Mouse (Mus musculus): Measurements from ENCODE around the gene Panx3.

Panx3 gene

DNA sequence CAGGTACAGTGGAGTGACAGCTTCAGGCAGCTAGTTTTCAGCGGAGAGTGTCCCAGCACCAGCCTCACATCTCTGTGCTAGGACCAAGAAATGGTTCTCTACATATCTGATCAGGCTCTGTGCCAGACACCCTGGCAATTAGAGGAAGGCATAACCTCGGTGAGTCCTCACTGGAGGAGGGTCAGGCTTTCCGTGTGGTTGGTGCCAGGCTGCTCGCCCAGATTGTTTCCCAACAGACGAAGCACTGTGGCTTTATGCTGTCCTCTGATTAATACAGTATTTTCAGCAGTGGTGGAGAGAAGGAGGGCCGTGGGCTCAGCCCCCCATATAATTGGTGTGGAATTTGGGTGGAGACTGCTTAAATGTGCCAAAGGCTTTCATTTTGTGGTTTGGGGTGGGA, at the start of gene Panx3:
TSS of gene Panx3 (minus strand) at position 121 of the 400 bp plus-strand sequence.
- DNase-seq: no peak

DNA sequence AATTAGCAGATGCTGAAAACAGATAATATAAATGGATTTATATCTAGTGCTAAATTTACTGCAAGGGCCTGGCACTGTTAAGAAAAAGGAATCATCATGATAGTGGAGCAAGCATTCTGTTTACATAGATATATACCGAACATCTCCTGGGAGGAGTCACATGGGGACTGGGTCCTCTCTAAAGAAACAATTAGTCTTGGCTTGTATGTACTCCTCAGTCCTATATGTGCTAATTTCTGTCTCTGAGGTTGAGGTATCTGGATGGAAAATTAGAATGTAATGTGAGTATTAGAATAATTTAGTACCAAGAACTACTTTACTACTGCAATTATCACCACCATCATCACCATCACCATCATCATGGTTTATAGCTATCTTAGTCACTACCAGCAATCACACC, 47.1 kb upstream of the Panx3 start, which contains the start of gene Olfr160:
TSS of gene Olfr160 (minus strand) at position 101 of the 400 bp plus-strand sequence.
- DNase-seq: no peak

DNA sequence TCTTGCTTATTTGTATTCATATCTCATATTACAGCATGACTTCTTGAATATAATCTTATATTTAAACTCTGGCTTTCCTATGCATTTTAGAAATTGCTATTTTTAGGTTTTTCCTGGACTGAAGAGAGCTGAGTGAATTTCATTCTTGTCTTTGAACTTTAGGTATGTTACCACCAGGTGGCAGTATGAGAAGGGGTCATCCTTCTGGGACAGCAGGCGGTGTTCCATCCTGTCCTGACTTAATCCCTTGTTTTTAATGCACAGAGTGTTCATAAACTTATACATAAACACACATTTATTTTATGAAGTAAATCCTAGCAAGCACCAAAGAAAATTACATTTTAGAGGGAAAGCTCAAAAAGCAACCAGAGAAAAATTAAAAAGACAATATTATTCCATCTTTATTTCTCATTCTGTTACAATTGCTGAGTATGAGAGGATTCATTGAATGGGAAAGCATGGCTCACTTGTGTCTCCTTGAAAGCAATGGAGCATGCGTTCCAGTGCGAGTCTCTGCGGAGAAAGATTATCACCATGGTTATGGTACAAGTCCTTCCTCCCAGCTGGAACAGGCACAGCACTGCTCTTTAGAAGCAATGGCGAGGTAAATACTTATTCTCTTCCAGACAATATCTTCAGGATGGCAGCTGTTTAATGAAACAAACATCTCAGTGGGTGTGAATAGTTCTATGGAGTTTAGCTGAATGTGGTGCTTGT, 21.1 kb upstream of the Panx3 start:
- no peak for DNase-seq

DNA sequence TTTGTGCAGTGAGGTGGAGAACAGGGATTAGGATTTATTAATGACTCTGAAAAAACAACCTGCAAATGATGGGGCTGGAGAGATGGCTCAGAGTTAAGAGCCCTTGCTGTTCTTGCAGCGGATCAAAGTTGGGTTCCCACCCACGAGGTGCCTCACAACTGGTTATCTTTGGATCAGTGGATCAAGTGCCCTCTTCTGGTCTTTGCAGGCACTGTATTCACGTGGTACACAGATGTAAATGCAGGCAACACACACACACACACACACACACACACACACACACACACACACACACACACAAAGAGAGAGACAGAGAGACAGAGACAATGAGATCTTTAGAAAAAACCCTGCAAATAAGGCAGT, 18.9 kb upstream of the Panx3 start:
- DNase-seq: no peak

DNA sequence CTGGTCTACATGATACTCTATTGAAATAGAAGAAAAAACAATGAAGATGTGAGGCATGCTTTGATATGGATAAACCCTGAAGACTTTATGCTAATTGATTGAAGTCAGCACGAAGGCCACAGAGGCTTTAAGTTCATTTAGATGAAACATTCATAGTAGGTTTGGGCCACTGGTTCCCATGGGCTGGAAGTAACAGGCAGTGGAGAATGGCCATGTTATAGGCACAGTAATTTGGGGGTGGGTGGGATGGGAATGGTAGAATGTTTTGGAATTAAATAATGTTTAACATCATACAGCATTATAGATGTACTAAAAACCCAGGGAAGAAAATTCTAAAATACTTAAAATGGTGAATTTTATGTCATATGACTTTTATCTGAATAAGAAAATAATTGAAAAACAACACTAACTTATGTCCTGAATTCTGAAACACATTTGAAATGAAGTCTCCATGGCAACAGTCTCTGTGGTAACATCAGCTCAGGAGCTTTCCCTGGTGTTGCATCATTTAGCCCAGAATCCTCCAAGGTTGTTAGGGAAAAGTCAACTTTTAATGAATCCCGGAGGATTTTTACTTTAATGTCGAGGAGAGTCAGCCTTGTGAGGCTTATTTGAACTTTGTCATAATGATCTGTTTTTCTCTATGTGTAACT, 18.4 kb upstream of the Panx3 start:
- DNase-seq: no peak

DNA sequence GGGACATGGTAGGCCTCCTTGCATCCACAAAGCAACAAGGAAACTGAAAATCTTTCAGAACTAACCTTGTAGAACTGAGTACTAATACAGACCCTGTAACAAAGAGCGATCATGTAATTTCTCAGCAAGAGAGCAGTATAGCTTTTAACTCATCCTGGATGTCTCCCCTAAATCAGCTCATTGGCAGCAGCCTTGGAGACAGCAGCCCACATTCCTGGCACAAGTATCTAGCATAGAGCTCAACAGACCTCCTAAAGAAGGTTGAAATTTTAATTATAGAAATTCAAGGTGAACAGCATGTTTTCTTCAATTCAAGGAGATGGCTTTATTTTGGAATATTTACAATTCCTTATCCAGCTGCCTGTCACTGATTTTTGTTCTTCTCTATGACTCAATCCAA, 12.1 kb upstream of the Panx3 start:
- DNase-seq: no peak

DNA sequence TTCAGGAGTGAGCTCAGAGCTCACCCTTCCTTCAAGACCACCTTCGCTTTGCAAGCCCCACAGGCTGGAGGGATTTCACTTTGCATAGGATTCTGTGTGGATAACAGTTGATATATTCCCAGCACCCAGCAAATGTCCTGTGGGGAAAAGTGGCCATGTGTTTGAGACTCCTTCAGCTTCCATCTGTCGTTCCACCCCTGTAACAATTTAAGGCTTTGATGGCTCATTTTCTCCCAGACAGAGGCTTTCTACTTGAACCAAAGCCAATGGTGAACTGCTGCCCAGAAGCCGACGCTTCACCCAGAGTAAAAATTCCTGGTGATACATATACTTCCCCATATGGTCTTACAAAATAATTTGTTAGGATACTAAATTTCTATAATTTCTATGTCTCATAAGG, 6.3 kb upstream of the Panx3 start:
- no peak for DNase-seq

DNA sequence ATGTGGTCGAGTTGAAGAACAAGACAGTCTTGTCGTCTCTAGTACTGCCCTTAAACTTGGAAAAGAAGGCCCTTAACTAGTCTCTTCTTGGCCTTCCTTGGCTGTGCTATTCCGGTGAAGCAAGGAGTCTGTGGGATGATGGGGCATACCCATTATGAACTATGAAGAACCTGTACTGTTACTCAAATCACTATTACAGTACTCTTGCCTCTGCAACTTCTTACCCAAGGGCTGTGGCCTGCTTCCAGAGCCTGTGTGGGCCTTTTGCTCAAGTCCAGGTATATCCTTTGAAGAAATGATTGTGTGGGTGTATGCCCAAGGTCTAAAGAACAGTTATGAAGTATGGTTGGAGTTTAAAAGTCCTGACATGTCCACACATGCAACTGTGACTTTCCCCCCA, 1.2 kb upstream of the Panx3 start:
- DNase-seq: no peak

DNA sequence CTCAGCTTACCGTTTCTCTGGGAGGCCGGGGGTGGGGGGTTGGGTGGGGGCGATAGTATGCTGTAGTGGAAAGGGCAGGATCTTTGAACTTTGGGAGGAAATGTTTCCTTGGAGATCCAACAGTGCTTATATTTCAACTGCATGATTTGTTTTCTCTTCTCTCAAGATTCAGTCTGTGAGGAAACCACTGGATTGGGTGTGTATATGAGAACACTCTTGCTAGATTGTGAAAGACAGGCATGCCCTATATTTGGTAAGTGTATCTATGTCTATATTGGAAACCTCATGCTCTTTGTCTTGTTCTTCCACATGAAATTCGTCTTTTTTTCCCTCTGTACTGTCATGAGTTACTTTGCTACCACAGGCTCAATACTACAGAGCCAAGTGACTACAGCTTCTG, 643 bp upstream of the Panx3 start:
- no peak for DNase-seq

DNA sequence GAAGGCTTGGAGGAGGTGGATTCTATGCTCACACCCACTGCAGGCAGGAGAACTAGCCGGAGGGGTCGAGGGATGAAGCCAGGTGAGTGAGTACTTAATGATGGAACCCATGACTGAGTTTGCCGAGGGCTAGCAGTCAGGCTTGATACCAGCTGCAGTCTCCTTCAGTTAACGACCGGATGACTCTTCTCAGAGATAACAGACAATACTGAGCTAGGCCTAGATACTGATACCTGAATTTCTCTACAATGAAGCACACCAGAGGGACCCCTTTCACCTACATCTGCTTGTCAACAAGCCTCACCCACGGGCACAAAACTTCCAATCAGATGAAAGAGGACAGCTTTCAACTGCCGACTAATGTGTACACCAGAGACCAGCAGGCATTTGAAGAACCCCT, 3.0 kb downstream of the Panx3 start:
- no peak for DNase-seq

DNA sequence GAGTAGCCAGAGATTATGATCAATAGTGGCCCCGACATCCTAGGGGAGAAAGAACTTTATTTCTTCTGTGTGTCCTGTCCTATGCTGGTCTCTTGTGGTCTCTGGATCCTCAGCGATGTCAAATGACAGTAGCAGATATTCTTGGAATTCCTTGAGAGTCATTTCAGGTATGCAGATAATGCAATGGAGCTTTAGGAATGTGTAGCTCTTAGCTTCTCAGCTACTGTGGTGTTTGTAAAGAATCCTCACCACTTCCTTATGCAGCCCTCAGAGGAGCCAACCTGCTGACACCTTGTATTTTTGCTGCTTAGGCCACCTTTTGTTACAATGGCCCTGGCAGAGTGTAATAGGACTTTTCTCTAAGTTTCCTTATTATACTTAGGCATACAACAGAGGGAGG, 4.4 kb downstream of the Panx3 start:
- DNase-seq: no peak

DNA sequence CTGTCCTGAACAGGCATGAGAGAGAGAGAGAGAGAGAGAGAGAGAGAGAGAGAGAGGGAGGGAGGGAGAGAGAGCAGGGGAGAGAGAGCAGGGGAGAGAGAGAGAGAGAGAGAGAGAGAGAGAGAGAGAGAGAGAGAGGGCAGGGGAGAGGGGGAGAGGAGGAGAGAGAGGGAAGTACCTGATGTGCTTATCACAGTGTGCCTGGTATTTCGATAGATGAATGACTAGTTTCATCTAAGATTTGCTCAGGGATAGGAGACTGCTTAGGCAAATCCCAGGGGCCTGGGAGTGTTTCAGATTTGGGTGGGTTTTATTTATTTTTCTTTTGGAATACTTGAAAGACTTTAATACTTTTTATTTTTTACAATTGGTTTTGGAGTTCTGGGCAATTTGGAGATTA, 5.8 kb downstream of the Panx3 start:
- no peak for DNase-seq

DNA sequence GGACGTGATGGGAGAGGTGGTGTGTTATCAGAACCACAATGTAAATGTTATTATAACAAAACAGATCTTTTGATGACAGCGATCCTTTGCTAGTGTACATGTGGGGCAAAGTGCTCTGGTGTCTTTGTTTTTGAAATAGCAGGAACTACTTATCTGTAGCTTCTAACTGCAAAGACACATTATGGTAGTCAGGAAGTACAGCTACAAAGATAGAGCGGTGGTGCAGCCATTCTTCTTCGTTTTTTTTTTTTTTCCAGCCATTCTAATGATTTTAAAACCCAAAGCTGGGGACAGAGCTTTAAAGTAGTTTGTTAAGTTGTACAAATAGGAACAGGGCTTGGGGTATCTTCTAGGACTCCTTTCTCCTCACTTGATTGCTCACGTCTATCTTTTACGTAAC, 9.6 kb downstream of the Panx3 start:
- no peak for DNase-seq

DNA sequence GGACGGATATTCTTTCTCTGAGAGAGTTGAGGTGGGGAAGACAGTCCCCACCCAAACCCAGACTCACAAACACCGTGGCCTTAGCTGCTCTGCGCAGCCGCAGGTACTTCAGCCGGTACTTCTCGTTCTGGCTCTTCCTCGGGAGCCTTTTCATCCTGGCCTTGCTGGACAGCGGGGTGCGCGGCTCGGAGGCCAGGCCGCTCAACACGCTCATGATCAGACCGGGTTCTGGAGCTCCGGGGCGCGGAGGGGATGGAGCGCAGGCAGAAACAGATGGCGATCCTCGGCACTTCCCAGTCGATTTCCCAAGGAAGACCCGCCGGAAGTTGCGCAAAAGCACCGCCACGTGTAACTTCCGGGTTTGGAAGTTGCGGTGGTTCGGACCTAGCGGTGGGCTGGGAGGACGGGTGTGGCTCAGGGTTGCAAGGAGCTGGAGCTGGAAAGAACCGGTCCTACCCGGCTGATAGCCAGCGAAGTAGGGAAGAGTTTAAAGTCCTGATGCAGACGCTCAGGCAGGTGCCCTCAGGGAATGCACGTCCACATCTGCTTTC, 12.0 kb downstream of the Panx3 start, which contains the start of gene Tbrg1:
TSS of gene Tbrg1 (minus strand) at position 382 of the 551 bp plus-strand sequence.
- peak; percentile 65 to 66 for DNase-seq

DNA sequence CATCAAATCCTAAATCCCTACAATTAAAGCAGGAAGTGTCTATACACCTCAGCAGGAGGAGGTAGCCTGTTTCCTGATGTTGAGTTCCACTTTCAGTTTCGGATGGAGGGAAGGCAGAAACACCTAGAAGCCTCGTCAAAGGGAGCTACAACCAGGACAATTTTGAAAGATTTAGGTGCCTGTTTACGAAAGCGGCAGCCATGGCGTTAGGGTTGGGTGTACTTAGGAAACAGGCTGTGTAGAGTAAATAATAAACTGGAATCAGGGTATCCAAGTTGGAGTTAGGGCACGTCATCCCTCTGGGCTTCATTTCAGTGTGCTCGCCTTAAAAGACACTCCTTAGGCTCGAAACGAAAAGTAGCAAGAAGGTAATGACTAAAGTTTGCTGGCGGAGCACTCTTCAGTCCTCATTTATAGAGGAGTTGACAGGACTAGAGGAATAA, 12.6 kb downstream of the Panx3 start:
- DNase-seq: peak; percentile 63 to 64

DNA sequence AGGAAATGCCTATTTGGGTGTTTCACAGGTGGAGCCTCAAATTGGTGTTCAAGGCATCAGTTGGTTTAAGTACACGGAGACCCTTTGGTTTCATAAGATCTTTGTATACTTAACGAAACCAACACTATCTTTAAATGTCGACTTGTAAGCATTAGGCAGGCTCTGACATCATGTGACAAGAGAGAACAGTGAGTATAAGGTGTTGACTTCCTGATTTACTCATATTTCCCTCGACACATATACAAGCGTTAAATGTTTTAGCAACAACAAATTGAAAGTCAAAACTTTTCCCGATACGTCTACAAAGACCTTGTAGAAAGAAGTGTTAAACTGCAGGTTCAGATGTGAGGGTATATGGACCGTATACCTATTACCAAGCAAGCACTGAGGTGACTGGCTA, 13.1 kb downstream of the Panx3 start:
- DNase-seq: peak; percentile 27 to 30

DNA sequence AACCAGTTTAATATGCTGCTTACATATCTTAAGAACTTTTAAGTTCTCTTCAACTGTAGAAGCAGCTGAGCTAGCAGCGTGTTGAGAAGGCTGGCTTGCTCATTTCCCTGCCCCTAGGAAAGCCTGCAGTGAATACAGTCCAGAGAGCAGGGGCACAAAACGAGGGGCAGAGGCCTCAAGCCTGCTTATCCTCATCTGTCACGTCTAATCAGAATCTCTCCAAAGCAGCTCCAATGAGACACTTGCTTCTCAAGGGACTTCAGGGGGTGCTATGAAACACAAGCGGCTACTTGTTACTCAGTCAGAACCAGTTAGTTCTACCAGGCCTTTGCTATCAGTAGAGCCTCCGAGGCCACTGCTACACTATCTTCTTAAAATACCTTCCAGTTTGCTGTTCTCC, 15.2 kb downstream of the Panx3 start:
- DNase-seq: no peak

DNA sequence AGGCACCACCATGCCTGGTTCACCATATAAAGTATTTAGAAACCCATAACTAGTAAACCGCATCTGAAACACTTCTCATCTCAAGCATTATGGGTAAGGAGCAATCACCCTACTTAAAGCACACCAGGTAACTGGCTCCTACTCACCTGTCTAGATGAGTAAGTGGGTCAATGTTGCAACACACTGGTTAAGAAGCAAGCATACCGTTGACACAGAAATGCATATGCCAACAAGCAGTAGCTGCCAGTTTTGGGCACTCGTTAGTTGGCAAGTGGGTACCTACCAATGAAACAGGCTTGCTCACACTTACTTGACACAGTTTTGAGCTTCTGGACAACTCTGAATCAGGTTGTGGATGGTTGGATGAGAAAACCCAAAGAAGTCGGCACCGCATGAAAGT, 18.4 kb downstream of the Panx3 start:
- DNase-seq: no peak

DNA sequence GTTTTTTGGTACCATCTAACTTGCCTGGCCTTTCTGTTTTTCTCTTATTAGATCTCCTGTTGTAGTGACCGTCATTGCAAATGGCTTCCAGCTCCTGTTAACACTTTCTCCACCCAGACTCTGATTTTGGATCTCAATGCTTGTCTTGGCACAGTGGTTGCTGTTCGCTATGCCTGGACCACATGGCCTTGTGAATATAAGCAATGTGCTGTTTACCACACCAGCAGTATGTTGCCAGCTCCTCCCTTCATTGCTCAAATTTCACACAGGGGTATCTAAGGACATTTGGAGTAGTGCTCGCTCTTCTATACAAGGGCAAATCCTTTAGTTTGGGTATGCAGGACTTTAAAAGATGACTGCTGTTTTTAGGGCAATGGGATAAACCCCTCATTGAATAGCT, 22.8 kb downstream of the Panx3 start:
- no peak for DNase-seq

DNA sequence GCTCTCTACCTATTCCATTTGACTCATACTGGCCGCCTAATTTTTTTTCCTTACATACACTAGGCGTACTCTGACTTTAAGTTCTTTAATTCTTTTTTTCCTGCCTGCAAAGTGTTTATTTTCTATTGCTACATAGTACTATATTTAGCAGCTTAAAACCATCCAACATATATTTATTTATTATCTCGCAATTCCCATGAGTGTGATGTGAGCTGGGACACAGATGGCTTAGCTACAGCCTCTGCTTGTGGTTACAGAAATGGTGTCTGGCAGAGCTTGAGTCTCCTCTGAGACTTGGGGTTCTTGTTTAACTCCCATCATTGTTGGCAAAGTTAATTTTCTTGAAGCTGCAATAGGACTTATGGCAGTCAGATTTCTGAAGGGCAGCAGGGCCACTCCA, 30.3 kb downstream of the Panx3 start:
- DNase-seq: no peak

DNA sequence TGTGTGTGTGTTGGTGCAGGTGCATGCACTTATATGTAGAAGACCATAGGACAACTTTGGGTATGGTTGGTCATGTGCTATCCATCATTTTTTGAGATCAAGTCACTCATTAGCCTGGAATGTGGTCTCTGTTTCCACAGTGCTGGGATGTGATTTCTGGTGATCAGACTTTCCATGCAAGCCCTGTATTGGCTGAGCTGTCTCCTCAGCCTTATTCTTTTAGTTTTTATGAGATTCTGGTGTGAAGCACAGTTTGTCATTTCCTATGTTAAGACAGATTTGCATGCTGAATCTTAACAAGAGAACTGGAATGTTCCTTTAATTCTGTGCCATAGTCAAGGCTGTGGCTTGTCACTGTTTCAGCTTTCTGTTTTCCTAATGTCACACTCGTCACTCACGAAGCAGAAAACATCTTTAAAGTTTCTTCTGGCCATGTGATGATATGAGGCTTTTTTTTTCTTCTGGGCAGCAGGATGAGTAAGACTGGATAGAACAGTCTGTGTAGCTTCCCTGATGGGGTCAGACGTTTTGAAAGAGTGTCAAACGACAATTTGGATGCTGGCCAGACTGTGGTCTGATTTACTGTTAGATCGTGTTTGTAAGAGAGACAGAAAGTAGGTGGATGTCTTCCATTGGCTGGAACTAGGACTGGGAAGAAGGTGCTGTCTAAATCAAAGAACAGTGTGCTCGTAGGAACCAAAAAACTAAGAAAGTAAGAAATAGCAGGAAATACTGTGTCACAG, 32.1 kb downstream of the Panx3 start:
- DNase-seq: no peak

DNA sequence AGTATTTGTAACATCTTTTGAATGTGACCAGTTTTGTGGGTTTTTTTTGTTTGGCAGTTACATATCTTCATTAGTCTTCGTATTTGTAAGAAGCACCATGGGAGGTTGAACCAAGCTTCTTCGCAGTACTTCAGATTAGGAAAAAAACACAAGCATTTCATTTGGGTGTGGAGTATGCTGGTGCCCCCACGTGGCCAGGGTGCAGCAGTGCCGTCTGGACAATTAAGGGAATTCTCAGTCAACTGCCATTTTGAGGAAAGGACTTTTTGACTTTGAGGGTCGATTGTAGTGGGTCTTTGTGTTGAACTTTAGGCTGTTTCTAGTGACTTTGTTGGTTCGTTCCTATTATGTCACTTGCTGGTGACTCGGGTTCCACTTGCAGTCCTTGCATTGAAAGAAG, 32.7 kb downstream of the Panx3 start:
- DNase-seq: peak; percentile 61 to 62

DNA sequence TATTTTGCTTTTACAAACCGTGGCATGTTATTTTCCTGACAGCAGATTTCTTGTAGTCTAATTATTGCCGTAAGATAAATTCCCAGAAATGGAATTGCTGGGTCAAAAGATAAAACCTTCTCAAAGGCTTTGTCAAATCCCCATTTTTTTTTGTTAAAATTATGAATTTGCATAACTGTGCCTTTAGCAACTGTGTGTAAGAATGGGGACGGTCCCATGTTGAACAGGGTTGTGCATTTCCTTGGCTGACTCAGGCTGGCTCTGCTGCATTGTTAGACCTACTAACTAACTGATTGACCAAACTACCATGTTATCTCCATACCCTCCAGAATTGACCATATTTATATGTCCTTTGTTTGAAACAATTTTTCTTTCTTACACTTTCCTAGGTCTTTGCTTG, 34.8 kb downstream of the Panx3 start:
- DNase-seq: no peak

DNA sequence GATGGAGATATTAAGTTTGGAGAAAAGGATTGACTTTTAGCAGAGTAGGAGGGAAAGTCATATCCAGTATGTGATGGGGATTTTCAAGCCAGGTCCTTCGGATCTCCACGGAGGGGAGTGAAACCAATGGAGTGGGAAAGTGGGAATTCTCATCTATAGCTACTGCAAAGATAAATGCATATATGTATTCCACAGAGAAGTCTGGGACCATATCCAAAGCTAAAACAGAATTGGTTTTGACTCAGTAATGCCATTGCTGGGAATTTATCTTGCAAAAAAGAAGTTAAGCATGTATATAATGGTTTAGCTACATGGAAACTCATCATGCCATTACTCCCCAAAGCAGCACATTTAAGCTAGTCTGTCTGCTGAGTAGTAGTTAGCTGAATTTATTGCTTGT, 36.7 kb downstream of the Panx3 start:
- no peak for DNase-seq
